Mouse (Mus musculus): ENCODE data around the gene Trip13. TPM values are rescaled to one million over a fixed set of nuclear protein-coding genes. Genes with fewer than 3 reads are reported as not detected.

Trip13 gene
- 35.2 and 44.4 TPM in 2 replicates for polyA plus RNA-seq (2014; fragmentation: Nextera tagmentation; extraction: Ambion mirVana)

DNA sequence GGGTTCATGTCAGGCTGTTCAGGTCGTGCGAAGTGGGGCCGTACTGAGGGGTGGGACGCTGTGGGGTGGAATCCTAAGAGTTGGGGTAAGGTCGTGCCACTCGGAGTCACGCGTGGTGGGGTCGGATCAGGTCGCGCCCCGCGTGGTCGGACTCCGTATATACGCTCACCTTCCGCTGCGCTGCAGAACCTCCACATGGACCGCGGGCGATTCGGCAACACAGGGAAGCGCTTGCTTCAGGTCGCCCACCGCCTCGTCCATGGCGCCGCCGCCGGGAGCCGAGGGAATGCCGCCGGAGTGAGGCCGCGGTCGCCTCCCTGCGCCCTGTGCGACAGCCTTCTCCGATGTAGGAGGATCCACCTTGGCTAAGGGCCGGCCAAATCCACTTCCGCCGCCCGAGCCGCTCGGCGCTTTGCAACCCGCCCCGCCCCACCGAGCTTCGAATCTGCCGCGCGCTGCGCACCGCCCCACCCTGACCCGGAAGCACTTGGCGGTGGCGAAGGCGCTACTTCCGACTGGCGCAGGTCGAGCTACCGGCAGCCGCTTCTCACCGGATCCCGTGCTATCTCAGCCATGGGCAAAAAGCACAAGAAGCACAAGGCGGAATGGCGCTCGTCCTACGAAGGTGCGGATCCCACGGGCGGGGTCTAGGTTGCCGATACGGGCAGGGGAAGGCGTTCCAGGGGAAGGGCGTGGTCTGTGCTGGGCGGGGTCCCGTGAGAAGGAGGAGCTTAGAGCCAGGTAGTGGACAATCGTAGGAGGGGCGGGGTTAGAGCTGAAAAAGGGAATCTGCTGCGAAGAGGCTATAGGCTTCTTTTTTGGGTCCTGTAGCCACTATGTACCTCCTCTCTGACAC, at the start of gene Trip13, which contains the start of gene Brd9:
Gene Trip13, minus strand, starts transcription at position 464 of the 856 bp plus-strand sequence.
Gene Brd9, plus strand, starts transcription at position 491 of the 856 bp plus-strand sequence.
- under 1% methylated on average over 82 of the region's 82 CpGs for WGBS
- peaks cover 23% of the 10 kb centered on the region for H3K36me3 ChIP-seq (ENCODE audit: control insufficient read depth, insufficient read depth, low read length)

DNA sequence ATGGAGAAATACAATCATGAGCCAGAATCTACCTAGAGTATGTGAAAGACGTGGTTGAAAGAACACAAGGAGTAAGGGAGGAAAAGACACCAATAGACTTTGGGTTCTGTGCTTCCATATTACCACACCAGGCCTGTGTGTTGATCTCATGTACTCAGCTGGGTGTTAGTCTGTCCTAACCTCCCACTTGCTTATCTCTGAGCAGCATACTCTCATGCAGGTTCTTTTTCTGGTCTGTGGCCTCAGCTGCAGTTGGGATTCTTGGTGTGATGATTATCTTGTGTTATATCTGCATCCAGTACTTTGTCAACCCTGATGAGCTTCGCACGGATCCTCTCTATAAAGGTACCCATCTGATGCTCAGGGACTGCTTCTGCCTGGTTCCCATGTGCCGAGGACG, 39.4 kb upstream of the Trip13 start:
- ATAC-seq (ENCODE audit: insufficient number of reproducible peaks, insufficient read depth, low FRiP score, low read depth) = no peak

More for the DNA sequence above, at the start of gene Trip13, which contains the start of gene Brd9:
- H3K27ac ChIP-seq (ENCODE audit: low read length) = peak within 1 kb of the TSS; percentile 82
- H3K4me2 ChIP-seq (replicated peaks; ENCODE audit: low read depth, low read length) = peak within 1 kb of the TSS; percentile 66
- no peaks in the 10 kb centered on the region for H3K9me3 ChIP-seq (ENCODE audit: control insufficient read depth, low read depth, low read length)
- ATAC-seq (ENCODE audit: insufficient number of reproducible peaks, insufficient read depth, low FRiP score, low read depth) = peak; percentile 96
- H3K4me3 ChIP-seq (ENCODE audit: low read depth, low read length) = peak within 1 kb of the TSS; percentile 78
- peaks cover 5% of the 10 kb centered on the region; the same call in 1 of the 2 replicates for H3K4me1 ChIP-seq (ENCODE audit: control insufficient read depth, insufficient read depth, low read length)
- H3K9ac ChIP-seq (replicated peaks; ENCODE audit: low read depth, low read length) = peak within 1 kb of the TSS; percentile 67
- no peaks in the 10 kb centered on the region for H3K27me3 ChIP-seq (ENCODE audit: control insufficient read depth, insufficient read depth, low read length)

DNA sequence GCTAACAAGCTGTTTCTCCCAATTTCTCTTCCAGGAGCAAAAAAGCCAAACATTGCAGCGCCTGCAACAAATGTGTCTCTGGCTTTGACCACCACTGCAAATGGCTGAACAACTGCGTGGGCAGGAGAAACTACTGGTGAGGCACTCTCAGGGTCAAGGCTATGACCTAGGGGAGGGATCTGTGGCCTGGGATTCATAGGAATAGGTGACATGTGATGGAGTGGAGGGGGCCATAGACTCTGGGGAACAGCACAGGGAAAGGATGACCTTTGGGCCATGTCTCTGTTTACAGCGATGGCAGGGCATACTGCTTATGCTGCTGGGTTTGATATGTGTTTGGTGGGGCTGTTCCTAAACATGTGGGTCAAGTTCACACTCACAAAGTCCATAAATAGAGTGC, 36.9 kb upstream of the Trip13 start:
- no peak overlapping the region for H3K4me2 ChIP-seq (replicated peaks; ENCODE audit: low read depth, low read length)
- H3K36me3 ChIP-seq (ENCODE audit: control insufficient read depth, insufficient read depth, low read length) = no peaks in the 10 kb centered on the region
- no peak overlapping the region for H3K9ac ChIP-seq (replicated peaks; ENCODE audit: low read depth, low read length)
- no peaks in the 10 kb centered on the region for H3K9me3 ChIP-seq (ENCODE audit: control insufficient read depth, low read depth, low read length)
- H3K4me1 ChIP-seq (ENCODE audit: control insufficient read depth, insufficient read depth, low read length) = peaks cover 3% of the 10 kb centered on the region; the same call in 1 of the 2 replicates
- WGBS = 89% methylated on average over 3 of the region's 3 CpGs
- H3K4me3 ChIP-seq (ENCODE audit: low read depth, low read length) = no peak overlapping the region
- no peak overlapping the region for H3K27ac ChIP-seq (ENCODE audit: low read length)
- no peak for ATAC-seq (ENCODE audit: insufficient number of reproducible peaks, insufficient read depth, low FRiP score, low read depth)
- no peaks in the 10 kb centered on the region for H3K27me3 ChIP-seq (ENCODE audit: control insufficient read depth, insufficient read depth, low read length)

More for the DNA sequence above, 39.4 kb upstream of the Trip13 start:
- Histone ChIP-seq H3K36me3 (ENCODE audit: control insufficient read depth, insufficient read depth, low read length) (no peaks in the 10 kb centered on the region), H3K27ac (ENCODE audit: low read length) (no peak overlapping the region), H3K4me2 (replicated peaks; ENCODE audit: low read depth, low read length) (no peak overlapping the region), H3K27me3 (ENCODE audit: control insufficient read depth, insufficient read depth, low read length) (no peaks in the 10 kb centered on the region), H3K9me3 (ENCODE audit: control insufficient read depth, low read depth, low read length) (no peaks in the 10 kb centered on the region), H3K4me3 (ENCODE audit: low read depth, low read length) (no peak overlapping the region), H3K9ac (replicated peaks; ENCODE audit: low read depth, low read length) (no peak overlapping the region), H3K4me1 (ENCODE audit: control insufficient read depth, insufficient read depth, low read length) (no peaks in the 10 kb centered on the region)
- 84% methylated on average over 5 of the region's 5 CpGs for WGBS

DNA sequence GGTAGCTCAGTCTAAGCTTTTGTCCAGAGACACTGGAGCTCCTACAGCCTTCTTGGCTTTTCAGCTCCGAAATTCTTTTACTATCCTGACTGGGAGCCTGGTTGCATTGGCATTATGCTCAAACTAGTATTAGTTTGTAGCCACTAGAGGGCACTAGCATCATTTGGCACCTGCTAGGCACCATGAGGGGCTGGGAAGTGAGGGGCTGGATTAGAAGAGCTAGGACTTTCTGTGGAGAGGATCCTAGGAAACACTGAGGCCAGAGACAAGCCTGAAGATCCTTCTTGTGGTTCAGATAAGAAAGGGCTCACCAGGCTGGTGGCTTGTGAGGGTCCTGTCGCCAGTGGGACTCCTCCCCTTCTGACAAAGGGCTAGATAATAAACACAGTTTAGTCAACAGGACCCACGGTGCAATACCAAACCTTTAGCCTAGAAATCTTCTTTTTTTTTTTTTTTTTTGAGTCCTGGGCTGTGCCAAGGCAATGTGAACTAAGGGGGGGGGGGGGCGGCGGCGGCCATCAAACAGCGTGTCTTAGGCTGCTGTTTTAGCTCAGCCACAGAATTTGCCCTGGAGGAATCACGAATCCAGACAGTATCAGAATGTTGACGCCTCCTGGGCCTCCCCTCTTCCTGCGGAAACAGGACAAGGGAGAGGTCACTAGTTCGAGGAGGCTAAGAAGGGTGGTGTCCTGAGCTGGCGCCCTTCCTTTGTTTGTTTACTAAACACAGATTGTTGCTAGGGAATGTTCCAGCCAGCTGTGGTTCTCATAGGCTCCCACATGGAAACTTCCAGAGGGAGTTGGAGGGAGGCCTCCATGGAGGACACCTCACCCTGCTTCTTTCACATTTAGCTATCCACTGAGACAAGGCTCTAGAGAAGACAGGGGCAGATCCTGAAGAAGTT, 33.2 kb upstream of the Trip13 start:
- ATAC-seq (ENCODE audit: insufficient number of reproducible peaks, insufficient read depth, low FRiP score, low read depth) = peak; percentile 72; the same call in 1 of the 2 replicates
- peaks cover 3% of the 10 kb centered on the region; the same call in 1 of the 2 replicates for H3K4me1 ChIP-seq (ENCODE audit: control insufficient read depth, insufficient read depth, low read length)
- WGBS = 29% methylated on average over 12 of the region's 12 CpGs
- no peaks in the 10 kb centered on the region for H3K9me3 ChIP-seq (ENCODE audit: control insufficient read depth, low read depth, low read length)
- H3K27ac ChIP-seq (ENCODE audit: low read length) = no peak overlapping the region
- H3K9ac ChIP-seq (replicated peaks; ENCODE audit: low read depth, low read length) = no peak overlapping the region
- no peak overlapping the region for H3K4me2 ChIP-seq (replicated peaks; ENCODE audit: low read depth, low read length)
- H3K36me3 ChIP-seq (ENCODE audit: control insufficient read depth, insufficient read depth, low read length) = no peaks in the 10 kb centered on the region
- no peaks in the 10 kb centered on the region for H3K27me3 ChIP-seq (ENCODE audit: control insufficient read depth, insufficient read depth, low read length)
- H3K4me3 ChIP-seq (ENCODE audit: low read depth, low read length) = no peak overlapping the region

DNA sequence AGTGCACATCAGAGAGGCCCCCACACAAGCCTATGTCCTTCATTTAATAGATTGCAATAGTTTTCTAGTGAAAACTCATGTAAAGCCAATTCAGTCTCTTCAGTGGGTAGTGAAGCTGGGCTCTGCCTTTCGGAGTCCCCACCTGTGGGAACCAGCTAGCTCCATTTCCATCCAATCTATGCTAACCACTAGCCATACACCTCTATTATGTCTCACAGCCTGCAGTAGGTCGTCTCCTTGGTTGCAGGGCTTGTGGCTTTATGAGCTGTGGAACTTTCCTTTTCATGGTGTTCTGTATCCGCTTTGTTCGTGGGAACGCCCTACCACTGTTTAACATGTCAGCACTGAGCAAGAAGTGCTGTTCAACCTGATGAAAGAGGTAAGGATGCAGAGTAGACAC, 26.0 kb upstream of the Trip13 start, which contains the start of gene Zdhhc11:
Gene Zdhhc11, plus strand, starts transcription at position 301 of the 400 bp plus-strand sequence.
- no peaks in the 10 kb centered on the region for H3K9me3 ChIP-seq (ENCODE audit: control insufficient read depth, low read depth, low read length)
- H3K27me3 ChIP-seq (ENCODE audit: control insufficient read depth, insufficient read depth, low read length) = no peaks in the 10 kb centered on the region
- no peaks in the 10 kb centered on the region for H3K4me1 ChIP-seq (ENCODE audit: control insufficient read depth, insufficient read depth, low read length)
- no peak within 1 kb of the TSS for H3K4me3 ChIP-seq (ENCODE audit: low read depth, low read length)
- peaks cover 24% of the 10 kb centered on the region for H3K36me3 ChIP-seq (ENCODE audit: control insufficient read depth, insufficient read depth, low read length)
- no peak within 1 kb of the TSS for H3K9ac ChIP-seq (replicated peaks; ENCODE audit: low read depth, low read length)
- 80% methylated on average over 5 of the region's 5 CpGs for WGBS
- H3K27ac ChIP-seq (ENCODE audit: low read length) = no peak within 1 kb of the TSS
- no peak for ATAC-seq (ENCODE audit: insufficient number of reproducible peaks, insufficient read depth, low FRiP score, low read depth)
- no peak within 1 kb of the TSS for H3K4me2 ChIP-seq (replicated peaks; ENCODE audit: low read depth, low read length)

DNA sequence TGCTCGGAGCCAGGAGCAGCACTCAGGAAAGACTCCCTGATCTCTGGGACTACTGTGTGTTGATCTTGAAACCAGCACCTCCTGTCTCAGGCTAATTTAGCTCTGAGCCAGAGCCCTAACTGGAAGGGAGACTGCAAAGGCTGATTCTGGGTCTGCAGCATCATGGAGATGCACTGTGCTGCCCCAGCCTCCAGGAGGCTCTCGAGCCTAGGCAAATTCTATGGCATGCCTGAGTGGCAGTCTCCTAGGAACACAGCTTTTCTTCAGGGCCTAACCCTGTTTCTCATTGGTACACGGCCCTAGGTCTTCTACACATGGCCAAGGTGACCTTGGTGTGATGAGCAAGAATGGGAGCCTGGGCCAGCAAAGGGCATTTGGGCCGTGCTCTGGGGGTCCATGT, 23.6 kb upstream of the Trip13 start:
- 87% methylated on average over 4 of the region's 4 CpGs for WGBS
- no peak overlapping the region for H3K27ac ChIP-seq (ENCODE audit: low read length)
- H3K4me3 ChIP-seq (ENCODE audit: low read depth, low read length) = no peak overlapping the region
- no peak for ATAC-seq (ENCODE audit: insufficient number of reproducible peaks, insufficient read depth, low FRiP score, low read depth)
- H3K27me3 ChIP-seq (ENCODE audit: control insufficient read depth, insufficient read depth, low read length) = no peaks in the 10 kb centered on the region
- no peaks in the 10 kb centered on the region for H3K9me3 ChIP-seq (ENCODE audit: control insufficient read depth, low read depth, low read length)
- peaks cover 41% of the 10 kb centered on the region for H3K36me3 ChIP-seq (ENCODE audit: control insufficient read depth, insufficient read depth, low read length)
- H3K9ac ChIP-seq (replicated peaks; ENCODE audit: low read depth, low read length) = no peak overlapping the region
- H3K4me2 ChIP-seq (replicated peaks; ENCODE audit: low read depth, low read length) = no peak overlapping the region
- H3K4me1 ChIP-seq (ENCODE audit: control insufficient read depth, insufficient read depth, low read length) = no peaks in the 10 kb centered on the region

DNA sequence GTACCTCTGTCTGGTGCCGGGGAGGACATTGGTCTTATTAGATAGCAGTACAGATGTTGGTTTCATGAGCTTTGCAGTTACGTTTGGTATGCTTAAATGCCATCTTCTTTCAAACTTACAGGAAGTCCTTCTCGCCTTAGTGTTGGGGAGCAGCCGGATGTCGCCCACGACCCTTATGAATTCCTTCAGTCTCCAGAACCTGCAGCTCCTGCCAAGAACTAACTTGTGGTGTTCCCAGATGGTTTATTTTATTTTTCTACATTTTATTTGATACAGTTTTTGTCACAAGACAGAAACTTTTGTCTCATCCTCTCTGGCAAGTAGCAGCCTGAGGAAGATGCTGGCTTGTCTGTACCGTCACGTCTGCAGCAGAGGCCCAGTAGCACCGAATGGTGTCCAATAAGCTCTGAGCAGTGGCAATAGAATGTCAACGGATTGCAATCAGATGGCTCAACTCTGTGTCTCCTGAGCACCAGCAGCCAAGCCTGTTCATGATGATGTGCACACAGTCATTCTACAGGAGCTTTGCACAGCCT, 22.6 kb upstream of the Trip13 start:
- Histone ChIP-seq H3K27me3 (ENCODE audit: control insufficient read depth, insufficient read depth, low read length) (no peaks in the 10 kb centered on the region), H3K4me2 (replicated peaks; ENCODE audit: low read depth, low read length) (no peak overlapping the region), H3K4me1 (ENCODE audit: control insufficient read depth, insufficient read depth, low read length) (no peaks in the 10 kb centered on the region), H3K9me3 (ENCODE audit: control insufficient read depth, low read depth, low read length) (no peaks in the 10 kb centered on the region), H3K9ac (replicated peaks; ENCODE audit: low read depth, low read length) (no peak overlapping the region), H3K4me3 (ENCODE audit: low read depth, low read length) (no peak overlapping the region), H3K27ac (ENCODE audit: low read length) (no peak overlapping the region), H3K36me3 (ENCODE audit: control insufficient read depth, insufficient read depth, low read length) (peaks cover 51% of the 10 kb centered on the region)
- WGBS = 93% methylated on average over 10 of the region's 10 CpGs
- no peak for ATAC-seq (ENCODE audit: insufficient number of reproducible peaks, insufficient read depth, low FRiP score, low read depth)

DNA sequence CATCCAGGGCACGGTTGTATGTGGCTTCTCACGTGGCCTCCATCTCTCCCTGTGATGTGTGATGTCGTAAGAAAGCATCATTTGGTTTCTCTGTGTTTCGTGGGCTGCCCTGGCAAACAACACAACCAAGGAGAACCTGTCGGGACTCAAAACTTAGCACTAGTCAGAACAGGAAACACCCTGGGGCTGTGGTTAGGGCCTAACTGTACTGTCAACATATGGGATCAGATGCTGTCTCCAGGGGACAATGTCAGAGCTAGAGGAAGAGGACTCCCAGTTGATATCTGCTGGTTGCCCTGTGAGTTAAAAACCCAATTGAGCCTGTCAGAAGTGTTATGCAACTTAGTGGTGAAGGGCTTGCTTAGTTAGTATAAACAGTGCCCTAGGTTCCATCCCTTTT, 17.9 kb upstream of the Trip13 start:
- Histone ChIP-seq H3K27me3 (ENCODE audit: control insufficient read depth, insufficient read depth, low read length) (no peaks in the 10 kb centered on the region), H3K9ac (replicated peaks; ENCODE audit: low read depth, low read length) (no peak overlapping the region), H3K4me2 (replicated peaks; ENCODE audit: low read depth, low read length) (no peak overlapping the region)

More for the DNA sequence above, 17.9 kb upstream of the Trip13 start:
- peaks cover 69% of the 10 kb centered on the region for H3K36me3 ChIP-seq (ENCODE audit: control insufficient read depth, insufficient read depth, low read length)
- no peaks in the 10 kb centered on the region for H3K9me3 ChIP-seq (ENCODE audit: control insufficient read depth, low read depth, low read length)
- 89% methylated on average over 5 of the region's 5 CpGs for WGBS
- H3K4me1 ChIP-seq (ENCODE audit: control insufficient read depth, insufficient read depth, low read length) = no peaks in the 10 kb centered on the region
- no peak for ATAC-seq (ENCODE audit: insufficient number of reproducible peaks, insufficient read depth, low FRiP score, low read depth)
- no peak overlapping the region for H3K27ac ChIP-seq (ENCODE audit: low read length)
- no peak overlapping the region for H3K4me3 ChIP-seq (ENCODE audit: low read depth, low read length)
